Mouse (Mus musculus): Measurements from ENCODE around the gene Ptgis. TPM values are rescaled to one million over a fixed set of nuclear protein-coding genes. Genes with fewer than 3 reads are reported as not detected.

Ptgis gene
- polyA plus RNA-seq, 1 experiment from 2014 or later: 23.9 TPM

GRCm38 (mm10) chr2:167272706-167273105 is 32.3 kb upstream of the Ptgis start:
- no peak overlapping the region for H3K27ac ChIP-seq
- H3K9me3 ChIP-seq: no peaks in the 10 kb centered on the region
- no peaks in the 10 kb centered on the region for H3K4me1 ChIP-seq (replicated peaks)
- no peak for ATAC-seq (ENCODE audit: insufficient number of reproducible peaks, insufficient read depth, low FRiP score, low TSS enrichment, low read depth)
- H3K4me3 ChIP-seq (replicated peaks): no peak overlapping the region
- H3K9ac ChIP-seq (replicated peaks): no peak overlapping the region
- H3K36me3 ChIP-seq: no peaks in the 10 kb centered on the region
- H3K27me3 ChIP-seq: peaks cover 7% of the 10 kb centered on the region; the same call in 1 of the 2 replicates
- no peak overlapping the region for H3K4me2 ChIP-seq
- WGBS: 91% methylated on average over 3 of the region's 3 CpGs

- peaks cover 7% of the 10 kb centered on the region; the same call in 1 of the 2 replicates for H3K27me3 ChIP-seq
- no peaks in the 10 kb centered on the region for H3K36me3 ChIP-seq
- no peak for ATAC-seq (ENCODE audit: insufficient number of reproducible peaks, insufficient read depth, low FRiP score, low TSS enrichment, low read depth)
- H3K9me3 ChIP-seq: no peaks in the 10 kb centered on the region
- H3K4me2 ChIP-seq: no peak overlapping the region
- 84% methylated on average over 9 of the region's 9 CpGs for WGBS
- H3K4me3 ChIP-seq (replicated peaks): no peak overlapping the region
- 0 out of 2 replicates have a peak overlapping the region, but pooled peaks have one; percentile 8 for H3K9ac ChIP-seq (replicated peaks)
- no peak overlapping the region for H3K27ac ChIP-seq
- no peaks in the 10 kb centered on the region for H3K4me1 ChIP-seq (replicated peaks)
Measured at GRCm38 (mm10) chr2:167271121-167271521, 30.7 kb upstream of the Ptgis start.

- 91% methylated on average over 3 of the region's 3 CpGs for WGBS
Measured at GRCm38 (mm10) chr2:167270496-167270895, 30.1 kb upstream of the Ptgis start.

DNA sequence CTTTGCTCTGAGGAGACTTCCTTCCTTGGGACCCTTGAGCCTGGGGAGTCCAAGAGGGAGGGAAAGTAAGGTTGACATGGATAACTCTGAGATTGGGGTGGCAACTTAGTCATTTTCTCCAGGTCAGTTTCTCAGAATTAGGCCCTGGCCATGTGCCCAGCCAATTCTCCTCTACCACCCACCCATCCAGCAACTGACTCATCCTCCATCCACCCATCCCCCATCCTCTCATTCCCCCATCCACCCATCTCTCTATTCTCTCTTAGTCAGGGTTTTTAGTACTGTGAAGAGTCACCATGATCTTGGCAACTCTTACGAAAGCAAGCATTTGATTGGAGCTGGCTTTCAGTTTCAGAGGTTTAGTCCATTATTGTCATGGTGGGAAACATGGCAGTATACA is 28.3 kb upstream of the Ptgis start:
- Histone ChIP-seq H3K36me3 (no peaks in the 10 kb centered on the region), H3K4me3 (replicated peaks) (no peak overlapping the region), H3K4me1 (replicated peaks) (no peaks in the 10 kb centered on the region), H3K9me3 (no peaks in the 10 kb centered on the region), H3K27ac (no peak overlapping the region), H3K9ac (replicated peaks) (no peak overlapping the region), H3K4me2 (no peak overlapping the region), H3K27me3 (no peaks in the 10 kb centered on the region)
- WGBS: 97% methylated on average over 1 of the region's 1 CpGs
- no peak for ATAC-seq (ENCODE audit: insufficient number of reproducible peaks, insufficient read depth, low FRiP score, low TSS enrichment, low read depth)

More at GRCm38 (mm10) chr2:167270496-167270895, 30.1 kb upstream of the Ptgis start:
- Histone ChIP-seq H3K4me1 (replicated peaks) (no peaks in the 10 kb centered on the region), H3K4me3 (replicated peaks) (no peak overlapping the region), H3K9ac (replicated peaks) (no peak overlapping the region), H3K4me2 (no peak overlapping the region), H3K27me3 (peaks cover 7% of the 10 kb centered on the region; the same call in 1 of the 2 replicates), H3K9me3 (no peaks in the 10 kb centered on the region), H3K36me3 (no peaks in the 10 kb centered on the region), H3K27ac (no peak overlapping the region)
- ATAC-seq (ENCODE audit: insufficient number of reproducible peaks, insufficient read depth, low FRiP score, low TSS enrichment, low read depth): no peak

DNA sequence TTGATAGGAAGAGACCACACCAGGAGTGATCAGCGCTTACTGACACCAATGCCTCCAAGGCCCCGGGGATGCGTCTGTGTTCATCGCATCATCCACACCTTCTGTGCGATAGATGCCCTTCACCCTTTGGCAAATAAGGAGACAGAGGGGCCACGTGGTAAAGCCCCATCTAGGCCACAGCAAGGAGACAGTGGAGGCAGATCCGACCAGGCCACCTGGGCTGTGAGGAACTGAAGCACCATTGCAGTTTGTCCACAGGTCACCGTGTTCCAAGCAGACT is 27.9 kb upstream of the Ptgis start:
- H3K36me3 ChIP-seq: no peaks in the 10 kb centered on the region
- 87% methylated on average over 8 of the region's 8 CpGs for WGBS
- no peak for ATAC-seq (ENCODE audit: insufficient number of reproducible peaks, insufficient read depth, low FRiP score, low TSS enrichment, low read depth)
- no peaks in the 10 kb centered on the region for H3K27me3 ChIP-seq
- H3K27ac ChIP-seq: no peak overlapping the region
- no peaks in the 10 kb centered on the region for H3K4me1 ChIP-seq (replicated peaks)
- no peak overlapping the region for H3K9ac ChIP-seq (replicated peaks)
- no peak overlapping the region for H3K4me3 ChIP-seq (replicated peaks)
- no peak overlapping the region for H3K4me2 ChIP-seq
- H3K9me3 ChIP-seq: no peaks in the 10 kb centered on the region

DNA sequence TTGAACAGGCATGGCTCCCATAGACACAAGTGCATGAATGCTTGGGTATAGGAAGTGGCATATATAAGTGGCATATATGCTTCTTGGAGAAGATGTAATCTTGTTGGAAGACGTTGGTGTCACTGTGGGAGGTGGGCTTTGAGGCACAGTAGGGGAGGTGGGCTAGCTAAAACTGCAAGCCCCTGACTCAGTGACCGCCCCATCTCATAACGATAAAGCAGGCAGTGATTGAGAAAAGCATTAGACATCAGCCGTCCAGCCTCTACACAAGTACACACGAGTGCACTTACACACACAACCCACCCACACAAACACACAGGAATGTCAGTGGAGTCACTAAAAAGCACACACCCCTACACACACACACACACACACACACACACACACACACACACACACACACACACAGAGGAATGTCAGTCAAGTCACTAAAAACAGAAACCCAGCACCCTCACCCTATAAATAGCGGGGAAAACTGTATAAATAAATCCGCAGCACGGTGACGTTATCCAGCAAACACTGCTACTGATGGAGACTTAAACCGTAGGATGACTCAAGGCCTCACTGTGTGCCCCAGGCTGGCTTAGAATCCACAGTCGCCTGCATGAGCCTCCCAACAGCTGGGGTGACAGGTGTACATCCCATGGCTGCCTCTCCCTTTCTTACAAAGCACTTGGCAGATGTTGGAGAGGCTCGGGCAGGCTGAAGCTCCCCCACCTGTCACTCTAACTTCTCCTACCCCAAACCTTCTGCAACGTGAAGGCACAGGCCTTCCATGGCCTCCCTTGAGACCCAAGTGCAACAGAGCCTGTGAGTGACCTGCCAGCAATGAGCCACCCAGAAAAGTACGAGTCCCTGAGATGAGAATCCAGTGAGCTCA is 27.4 kb upstream of the Ptgis start:
- no peaks in the 10 kb centered on the region for H3K9me3 ChIP-seq
- H3K9ac ChIP-seq (replicated peaks): no peak overlapping the region
- WGBS: 77% methylated on average over 14 of the region's 14 CpGs
- no peaks in the 10 kb centered on the region for H3K4me1 ChIP-seq (replicated peaks)
- H3K27ac ChIP-seq: no peak overlapping the region
- no peak overlapping the region for H3K4me3 ChIP-seq (replicated peaks)
- H3K4me2 ChIP-seq: no peak overlapping the region
- no peaks in the 10 kb centered on the region for H3K27me3 ChIP-seq
- no peaks in the 10 kb centered on the region for H3K36me3 ChIP-seq
- ATAC-seq (ENCODE audit: insufficient number of reproducible peaks, insufficient read depth, low FRiP score, low TSS enrichment, low read depth): no peak

DNA sequence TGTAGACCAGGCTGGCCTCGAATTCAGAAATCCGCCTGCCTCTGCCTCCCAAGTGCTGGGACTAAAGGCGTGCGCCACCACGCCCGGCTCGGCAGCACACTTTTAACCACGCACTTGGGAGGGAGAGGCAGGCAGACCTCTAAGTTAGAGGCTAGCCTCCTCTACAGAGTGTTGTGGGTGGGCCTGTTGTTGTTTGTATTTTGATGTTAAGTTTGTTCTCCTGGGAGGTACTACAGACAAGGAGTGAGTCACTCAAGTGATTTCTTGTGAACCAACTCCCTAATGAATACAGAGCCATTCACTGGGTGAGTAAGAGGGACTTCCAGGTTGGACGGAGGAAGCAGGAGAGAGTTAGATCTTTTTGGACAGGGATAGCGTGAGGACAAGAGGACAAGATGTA is 25.8 kb upstream of the Ptgis start:
- H3K36me3 ChIP-seq: no peaks in the 10 kb centered on the region
- H3K9ac ChIP-seq (replicated peaks): no peak overlapping the region
- H3K27me3 ChIP-seq: no peaks in the 10 kb centered on the region
- WGBS: 91% methylated on average over 10 of the region's 10 CpGs
- ATAC-seq (ENCODE audit: insufficient number of reproducible peaks, insufficient read depth, low FRiP score, low TSS enrichment, low read depth): no peak
- H3K4me3 ChIP-seq (replicated peaks): no peak overlapping the region
- H3K9me3 ChIP-seq: no peaks in the 10 kb centered on the region
- H3K4me1 ChIP-seq (replicated peaks): no peaks in the 10 kb centered on the region
- no peak overlapping the region for H3K27ac ChIP-seq
- no peak overlapping the region for H3K4me2 ChIP-seq

- no peaks in the 10 kb centered on the region for H3K27me3 ChIP-seq
- WGBS: 46% methylated on average over 4 of the region's 5 CpGs
- no peaks in the 10 kb centered on the region for H3K36me3 ChIP-seq
- H3K4me2 ChIP-seq: no peak overlapping the region
- no peak overlapping the region for H3K4me3 ChIP-seq (replicated peaks)
- ATAC-seq (ENCODE audit: insufficient number of reproducible peaks, insufficient read depth, low FRiP score, low TSS enrichment, low read depth): no peak
- H3K27ac ChIP-seq: no peak overlapping the region
- H3K9me3 ChIP-seq: no peaks in the 10 kb centered on the region
- H3K9ac ChIP-seq (replicated peaks): no peak overlapping the region
- H3K4me1 ChIP-seq (replicated peaks): no peaks in the 10 kb centered on the region
Measured at GRCm38 (mm10) chr2:167265806-167266205, 25.4 kb upstream of the Ptgis start.

DNA sequence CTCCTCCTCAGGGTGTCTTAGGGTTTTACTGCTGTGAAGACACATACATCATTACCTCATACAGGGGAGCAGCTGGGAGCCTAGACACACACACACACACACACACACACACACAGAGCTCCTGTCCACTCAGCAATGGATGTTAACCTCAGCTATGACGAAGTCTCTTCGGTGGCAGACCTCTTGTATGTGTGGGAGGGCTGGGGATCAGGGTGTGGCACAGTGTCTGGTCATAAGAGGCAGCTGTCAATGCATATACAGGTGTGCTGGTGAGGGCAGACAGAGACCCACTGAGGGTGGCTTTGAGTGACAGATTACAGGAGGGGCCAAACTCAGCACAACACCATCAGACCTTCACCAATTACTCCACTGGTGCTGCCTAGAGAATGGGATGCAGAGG is 24.6 kb upstream of the Ptgis start:
- H3K4me2 ChIP-seq: no peak overlapping the region
- no peaks in the 10 kb centered on the region for H3K4me1 ChIP-seq (replicated peaks)
- no peaks in the 10 kb centered on the region for H3K27me3 ChIP-seq
- no peak overlapping the region for H3K4me3 ChIP-seq (replicated peaks)
- no peak overlapping the region for H3K9ac ChIP-seq (replicated peaks)
- WGBS: 81% methylated on average over 2 of the region's 2 CpGs
- no peak overlapping the region for H3K27ac ChIP-seq
- ATAC-seq (ENCODE audit: insufficient number of reproducible peaks, insufficient read depth, low FRiP score, low TSS enrichment, low read depth): no peak
- no peaks in the 10 kb centered on the region for H3K36me3 ChIP-seq
- no peaks in the 10 kb centered on the region for H3K9me3 ChIP-seq

DNA sequence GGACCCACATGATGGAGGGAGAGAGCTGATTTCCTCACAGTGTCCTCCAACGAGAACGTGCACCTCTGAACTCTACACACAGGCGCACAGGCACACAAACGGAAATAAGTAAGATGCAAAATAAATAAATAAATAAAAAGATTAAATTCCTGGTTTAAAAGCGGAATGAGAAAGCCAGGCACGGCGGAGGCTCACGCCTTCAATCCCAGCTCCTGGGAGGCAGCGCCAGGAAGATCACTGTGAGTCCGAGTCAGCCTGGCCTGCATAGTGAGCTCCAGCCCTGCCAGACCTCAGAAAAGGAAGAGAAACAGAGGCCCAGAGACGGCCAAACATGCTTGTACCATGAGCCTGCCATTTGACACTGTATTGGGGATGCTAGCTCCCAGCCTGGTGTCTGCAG is 23.5 kb upstream of the Ptgis start:
- Histone ChIP-seq H3K36me3 (no peaks in the 10 kb centered on the region), H3K27ac (no peak overlapping the region), H3K27me3 (no peaks in the 10 kb centered on the region), H3K4me1 (replicated peaks) (no peaks in the 10 kb centered on the region), H3K4me3 (replicated peaks) (no peak overlapping the region), H3K9ac (replicated peaks) (no peak overlapping the region), H3K4me2 (no peak overlapping the region), H3K9me3 (no peaks in the 10 kb centered on the region)
- ATAC-seq (ENCODE audit: insufficient number of reproducible peaks, insufficient read depth, low FRiP score, low TSS enrichment, low read depth): no peak
- 85% methylated on average over 11 of the region's 11 CpGs for WGBS

GRCm38 (mm10) chr2:167263040-167263810 is 22.8 kb upstream of the Ptgis start:
- no peak for ATAC-seq (ENCODE audit: insufficient number of reproducible peaks, insufficient read depth, low FRiP score, low TSS enrichment, low read depth)
- Histone ChIP-seq H3K4me2 (no peak overlapping the region), H3K4me1 (replicated peaks) (no peaks in the 10 kb centered on the region), H3K27ac (no peak overlapping the region), H3K4me3 (replicated peaks) (no peak overlapping the region), H3K36me3 (no peaks in the 10 kb centered on the region), H3K9me3 (no peaks in the 10 kb centered on the region), H3K9ac (replicated peaks) (no peak overlapping the region), H3K27me3 (no peaks in the 10 kb centered on the region)
- WGBS: 91% methylated on average over 8 of the region's 8 CpGs
